Mouse (Mus musculus): Measurements from ENCODE around the gene Nrip1.
A peak's percentile ranks its signal among the peaks of the same experiment; 100 is the strongest.

The Nrip1 gene

GRCm38 (mm10) chr16:76344030-76344429 lies 29.6 kb downstream of the Nrip1 start:
- DNase-seq: peak; percentile 51

- peak; percentile 97 for DNase-seq
These were observed 32.0 kb downstream of the Nrip1 start for GRCm38 (mm10) chr16:76341636-76342035.

GRCm38 (mm10) chr16:76339256-76339655 lies 34.4 kb downstream of the Nrip1 start:
- peak; percentile 87 for DNase-seq

- peak; percentile 80 for DNase-seq
These were observed 36.3 kb downstream of the Nrip1 start for GRCm38 (mm10) chr16:76337351-76337750.

GRCm38 (mm10) chr16:76336932-76337331 lies 36.7 kb downstream of the Nrip1 start:
- no peak for DNase-seq

GRCm38 (mm10) chr16:76335913-76336312 lies 37.7 kb downstream of the Nrip1 start:
- DNase-seq: peak; percentile 11

- DNase-seq: peak; percentile 44
These were observed 41.5 kb downstream of the Nrip1 start for GRCm38 (mm10) chr16:76332127-76332526.

GRCm38 (mm10) chr16:76331231-76331630 lies 42.4 kb downstream of the Nrip1 start:
- peak; percentile 55 for DNase-seq

- DNase-seq: peak; percentile 84
These were observed 48.3 kb downstream of the Nrip1 start for GRCm38 (mm10) chr16:76325315-76325710.

GRCm38 (mm10) chr16:76324411-76325314 lies 49.0 kb downstream of the Nrip1 start:
- DNase-seq: peak; percentile 96

- peak; percentile 88 for DNase-seq
These were observed 49.9 kb downstream of the Nrip1 start for GRCm38 (mm10) chr16:76323594-76324307.

GRCm38 (mm10) chr16:76323141-76323540 lies 50.5 kb downstream of the Nrip1 start:
- DNase-seq: peak; percentile 77

GRCm38 (mm10) chr16:76321527-76322165 lies 52.0 kb downstream of the Nrip1 start:
- DNase-seq: peak; percentile 90

- DNase-seq: no peak
These were observed 53.5 kb downstream of the Nrip1 start for GRCm38 (mm10) chr16:76320118-76320473.

- peak; percentile 90 for DNase-seq
These were observed 54.1 kb downstream of the Nrip1 start for GRCm38 (mm10) chr16:76319364-76320117.

GRCm38 (mm10) chr16:76318331-76318922 lies 55.2 kb downstream of the Nrip1 start:
- DNase-seq: peak; percentile 76

- peak; percentile 23 for DNase-seq
These were observed 56.4 kb downstream of the Nrip1 start for GRCm38 (mm10) chr16:76316940-76317822.

GRCm38 (mm10) chr16:76315642-76316041 lies 58.0 kb downstream of the Nrip1 start:
- no peak for DNase-seq

GRCm38 (mm10) chr16:76314013-76314950 lies 59.3 kb downstream of the Nrip1 start:
- peak; percentile 53 for DNase-seq

GRCm38 (mm10) chr16:76312887-76313420 lies 60.7 kb downstream of the Nrip1 start:
- DNase-seq: peak; percentile 43

Measured in heart, adult 11 months (tissue).